Mouse (Mus musculus) heart, postnatal 36 days (tissue): ENCODE measurements around the gene Xcr1. TPM values are rescaled to one million over a fixed set of nuclear protein-coding genes. Genes with fewer than 3 reads are reported as not detected.

Source experiments
- DNase-seq, 2 experiments: peaks; one replicate each; pipeline ENCODE4 v3.0.0; 2021 to 2022
- intact Hi-C: fragments of 180-260 bp; cut with DNase I; formaldehyde crosslinking; loops from one replicate; pipeline ENCODE4 v1.15.1; 2025
- total RNA-seq, 2 experiments: library from RNA; stranded (reverse); gene quantifications; 2 replicates each; pipeline ENCODE4 v1.2.3; 2021

The Xcr1 gene
- total RNA-seq, 2 experiments from 2014 or later, result not detected

DNA sequence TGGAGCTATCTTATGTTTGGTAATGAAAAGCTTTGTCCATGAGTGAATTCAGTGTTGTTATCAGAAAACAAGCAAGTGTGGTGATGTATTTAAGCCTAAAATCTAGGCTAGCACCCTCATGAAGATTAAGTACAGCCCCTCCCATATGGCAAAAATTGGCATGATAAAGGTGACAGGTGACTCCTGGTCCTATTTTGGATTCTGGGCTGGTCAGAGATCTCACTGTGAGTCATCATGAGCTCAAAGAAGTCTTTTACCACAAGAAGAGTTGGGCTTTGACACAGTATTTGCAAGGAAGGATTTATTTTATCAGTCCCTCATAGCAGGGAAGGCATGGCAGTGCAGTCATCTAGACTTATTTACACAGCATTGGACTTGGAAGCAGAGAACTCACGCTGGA lies 45.8 kb downstream of the Xcr1 start:
- DNase-seq, result no peak
- intact Hi-C loops, result no loop called here

DNA sequence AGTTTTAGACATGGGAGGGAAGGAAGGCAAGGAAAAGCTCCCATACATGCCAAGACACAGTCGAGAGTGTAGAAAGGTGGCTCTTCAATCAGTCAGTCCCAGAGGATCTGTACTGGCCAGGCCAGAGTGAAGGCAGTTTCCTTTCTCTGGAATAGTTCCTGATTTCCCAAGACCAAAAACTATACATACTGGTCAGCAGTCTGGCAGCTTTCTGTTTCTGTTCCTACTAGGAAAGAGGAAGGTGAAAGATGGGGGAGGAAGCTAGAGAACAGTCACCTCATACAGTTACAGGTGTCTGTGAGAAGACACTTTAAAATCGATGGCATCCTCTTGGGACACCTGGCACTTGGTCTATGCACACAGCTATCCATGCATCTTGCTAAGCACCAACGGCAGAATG lies 46.4 kb downstream of the Xcr1 start:
- no peak for DNase-seq
- intact Hi-C loops, result no loop called here

DNA sequence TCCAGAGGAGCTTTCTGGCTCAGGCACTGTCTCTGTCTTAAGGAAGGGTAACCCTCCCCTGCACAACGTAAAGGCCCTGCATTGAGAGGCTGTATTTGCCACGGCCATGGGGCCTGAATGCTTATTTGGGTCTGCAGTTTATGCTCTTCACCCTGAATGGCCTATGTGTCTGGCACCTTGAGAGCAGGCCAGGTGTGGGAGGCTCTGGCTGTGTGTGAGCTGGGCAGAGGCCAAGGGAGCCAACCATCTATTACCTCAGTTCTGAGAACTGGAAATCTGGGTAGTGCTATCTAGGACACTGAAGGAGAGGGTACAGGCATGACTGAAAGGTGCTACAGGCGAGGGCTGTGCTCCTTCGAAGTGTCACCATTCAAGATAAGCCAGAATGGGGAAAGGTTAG lies 47.0 kb downstream of the Xcr1 start:
- DNase-seq, result no peak
- intact Hi-C loops, result no loop called here

DNA sequence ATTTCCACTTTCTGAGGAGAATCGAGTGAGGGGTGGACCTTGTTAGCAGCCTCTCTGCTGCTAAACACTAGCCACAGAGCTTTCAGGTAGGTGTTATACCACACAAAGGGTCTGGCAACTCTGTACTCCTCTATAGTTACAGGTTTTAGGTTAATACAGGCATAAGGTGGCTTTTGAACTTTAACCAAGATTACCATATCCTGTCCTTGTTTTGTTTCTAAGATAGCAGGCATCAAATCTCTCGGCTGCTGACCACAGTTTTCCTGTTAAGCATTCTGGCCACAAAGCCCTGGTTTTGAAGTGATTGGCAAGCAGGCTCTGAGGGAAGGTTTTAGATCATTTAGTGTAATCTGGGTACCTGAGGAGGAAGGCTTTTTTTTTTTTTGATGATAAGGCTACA lies 47.5 kb downstream of the Xcr1 start:
- intact Hi-C loops, result no loop called here
- DNase-seq, result no peak

DNA sequence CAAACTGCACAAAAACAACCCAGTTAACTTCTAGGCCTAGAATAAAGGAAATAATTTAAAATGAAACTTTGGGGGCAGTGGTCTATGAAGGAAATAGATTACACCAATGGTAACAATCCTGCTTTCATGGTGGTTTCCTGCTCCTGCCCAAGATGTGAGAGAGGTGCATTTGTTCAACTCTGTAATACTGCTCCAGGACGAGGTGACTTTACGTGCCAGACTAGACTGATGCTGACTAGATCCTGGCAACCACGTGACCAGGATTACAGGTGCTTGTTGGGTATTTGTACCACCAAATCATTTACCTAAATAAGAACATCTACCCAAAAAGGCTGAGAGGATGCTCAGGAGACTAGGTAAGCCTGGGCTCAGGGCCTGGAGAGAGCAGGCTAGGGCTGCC lies 50.0 kb downstream of the Xcr1 start:
- intact Hi-C loops, result no loop called here
- no peak for DNase-seq

DNA sequence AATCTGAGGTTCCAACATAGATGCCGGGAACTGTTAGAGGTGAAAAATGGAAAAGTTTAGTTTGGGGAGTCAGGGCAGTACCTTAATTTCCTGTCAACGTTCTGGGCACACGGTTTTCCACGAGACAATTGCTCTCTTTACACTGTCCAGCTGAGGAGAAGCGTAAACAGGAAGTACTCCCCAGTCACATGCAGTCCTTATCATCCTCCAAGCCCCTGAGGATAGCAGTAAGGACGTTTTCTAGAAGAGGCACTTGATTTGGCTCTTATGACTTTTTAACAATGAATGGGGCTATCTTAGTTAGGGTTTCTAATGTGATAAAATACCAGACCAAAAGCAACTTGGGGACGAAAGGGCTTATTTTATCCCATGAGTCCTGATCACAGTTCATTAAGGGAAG lies 53.2 kb downstream of the Xcr1 start:
- DNase-seq, result peak in 1 of 2 experiments; percentile 18
- intact Hi-C loops, result no loop called here

DNA sequence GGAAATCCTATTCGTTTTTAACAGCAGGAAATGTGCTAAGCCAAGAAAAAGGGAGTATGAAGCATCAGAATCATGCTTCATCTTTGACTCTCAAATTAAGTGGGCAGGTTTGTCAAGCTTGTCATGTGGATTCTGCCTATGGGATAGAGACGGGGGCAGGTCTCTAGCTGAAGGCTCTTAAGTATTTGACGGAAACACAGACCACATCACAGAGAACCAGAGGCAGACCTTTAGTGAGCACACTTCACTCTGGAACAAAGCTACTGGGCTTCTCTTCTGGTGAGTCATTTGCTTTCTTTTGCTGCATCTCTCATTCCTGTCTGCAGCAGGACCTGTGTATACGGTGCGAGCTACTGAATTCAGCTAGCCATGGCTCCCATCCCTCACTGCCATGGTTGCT lies 55.6 kb downstream of the Xcr1 start, which contains the start of gene Cxcr6:
TSS of gene Cxcr6 (plus strand) at position 209 of the 400 bp plus-strand sequence.
- intact Hi-C loops, result no loop called here
- no peak for DNase-seq

DNA sequence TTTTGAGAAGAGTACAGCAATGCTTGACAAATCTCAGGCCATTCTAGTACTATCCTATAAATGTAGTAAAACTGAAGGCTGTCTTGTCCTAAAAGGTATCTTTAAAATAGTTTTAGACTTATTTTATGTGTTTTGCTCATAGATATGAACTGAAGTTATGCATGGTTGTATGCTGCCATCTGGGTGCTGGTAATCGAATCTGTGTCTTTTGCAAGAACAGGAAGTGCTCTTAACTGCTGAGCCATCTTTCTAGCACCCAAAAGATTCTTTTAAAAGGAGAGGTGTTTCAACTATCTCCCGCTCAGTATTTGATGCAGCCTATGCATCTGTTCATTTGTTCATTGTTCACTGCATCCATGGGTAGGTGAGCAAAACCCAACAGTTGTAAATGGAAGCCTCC lies 56.6 kb downstream of the Xcr1 start:
- no peak for DNase-seq
- intact Hi-C loops, result no loop called here

DNA sequence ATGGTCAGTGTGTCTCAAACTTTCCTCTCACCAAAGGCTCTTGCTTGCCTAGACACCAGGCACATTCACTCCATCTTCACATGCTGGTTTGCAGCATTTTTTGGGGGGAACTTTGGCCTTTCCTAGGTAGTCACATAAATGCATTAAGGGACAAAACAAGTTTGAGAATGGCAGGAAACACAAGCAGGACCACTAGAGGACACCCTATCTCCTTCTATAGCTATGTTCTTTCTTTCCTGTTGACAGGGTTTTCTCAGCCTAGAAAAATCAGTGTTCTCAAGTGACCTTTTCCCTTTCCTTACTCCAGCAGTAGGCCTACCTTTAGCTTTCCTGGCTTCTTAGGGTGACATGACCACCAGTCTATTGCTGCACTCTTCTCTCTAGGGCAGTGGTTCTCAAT lies 58.9 kb downstream of the Xcr1 start:
- intact Hi-C loops, result no loop called here
- no peak for DNase-seq

DNA sequence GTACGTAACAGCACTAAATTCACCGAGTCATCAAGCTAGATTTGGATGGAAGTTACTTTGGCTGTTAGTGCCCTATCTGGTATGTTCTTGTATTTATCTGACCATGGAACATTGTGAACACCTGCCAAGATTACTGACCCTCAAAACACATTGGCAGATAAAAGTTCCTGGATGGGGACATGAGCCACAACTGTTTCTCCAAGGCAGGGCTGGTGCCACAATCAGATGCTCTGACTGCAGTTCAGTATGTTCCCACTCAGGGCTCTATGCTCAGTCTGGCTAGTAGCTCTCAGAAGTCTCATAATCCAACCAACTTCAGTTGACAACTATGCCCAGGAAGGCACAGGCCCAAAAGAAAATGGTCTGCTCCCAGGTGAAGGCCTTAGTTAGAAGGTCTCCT lies 59.4 kb downstream of the Xcr1 start:
- DNase-seq, result no peak
- intact Hi-C loops, result no loop called here

Other genes starting within 250 kb of the Xcr1 start
- gene Slc6a20b, start 229.5 kb downstream of the Xcr1 start, total RNA-seq, result not detected
- gene Ccr9, start 183.6 kb downstream of the Xcr1 start, total RNA-seq, result not detected
- gene Slc6a20a, start 183.1 kb downstream of the Xcr1 start, total RNA-seq, result not detected
- 10 to 100 TPM; 42.6 to 42.7 TPM for gene Lztfl1, start 144.3 kb downstream of the Xcr1 start, total RNA-seq
- not detected for gene Cxcr6, start 55.6 kb downstream of the Xcr1 start, total RNA-seq
- gene Fyco1, start 10.1 kb downstream of the Xcr1 start, total RNA-seq, result 100 to 1,000 TPM; 273 to 277 TPM
- gene Ccr1, start 106.7 kb upstream of the Xcr1 start, total RNA-seq, result 1 to 10 TPM; 1.1 to 1.3 TPM
- not detected for gene Ccr1l1, start 116.4 kb upstream of the Xcr1 start, total RNA-seq
- gene Ccr3, start 159.9 kb upstream of the Xcr1 start, total RNA-seq, result not detected
- 1 to 10 TPM; 1.2 to 1.7 TPM for gene Ccr2, start 239.9 kb upstream of the Xcr1 start, total RNA-seq